Mouse (Mus musculus): ENCODE data around the gene Pdzrn4. TPM values are rescaled to one million over a fixed set of nuclear protein-coding genes. Genes with fewer than 3 reads are reported as not detected.
A peak's percentile ranks its signal among the peaks of the same experiment; 100 is the strongest.

The Pdzrn4 gene
- polyA plus RNA-seq, 1 experiment from 2014 or later: 24.0 TPM

- H3K27ac ChIP-seq (replicated peaks): no peak overlapping the region
- H3K9me3 ChIP-seq: no peaks in the 10 kb centered on the region
- H3K27me3 ChIP-seq: no peaks in the 10 kb centered on the region
- no peak overlapping the region for H3K4me2 ChIP-seq
- 0 out of 2 replicates have a peak, but pooled peaks cover 9% of the 10 kb centered on the region for H3K4me1 ChIP-seq (replicated peaks)
- no peak for ATAC-seq (ENCODE audit: low read depth)
- H3K4me3 ChIP-seq: no peak overlapping the region
- H3K9ac ChIP-seq: no peak overlapping the region
- H3K36me3 ChIP-seq: no peaks in the 10 kb centered on the region
- 80% methylated on average over 5 of the region's 5 CpGs for WGBS
Observed at GRCm38 (mm10) chr15:92676096-92676495, 279.4 kb downstream of the Pdzrn4 start.

GRCm38 (mm10) chr15:92678377-92678776 is 281.7 kb downstream of the Pdzrn4 start:
- no peak overlapping the region for H3K9ac ChIP-seq
- 76% methylated on average over 6 of the region's 6 CpGs for WGBS
- H3K27ac ChIP-seq (replicated peaks): no peak overlapping the region
- no peaks in the 10 kb centered on the region for H3K9me3 ChIP-seq
- H3K4me1 ChIP-seq (replicated peaks): 0 out of 2 replicates have a peak, but pooled peaks cover 5% of the 10 kb centered on the region
- H3K36me3 ChIP-seq: no peaks in the 10 kb centered on the region
- ATAC-seq (ENCODE audit: low read depth): no peak
- H3K4me2 ChIP-seq: no peak overlapping the region
- no peak overlapping the region for H3K4me3 ChIP-seq
- no peaks in the 10 kb centered on the region for H3K27me3 ChIP-seq

GRCm38 (mm10) chr15:92679541-92679940 is 282.9 kb downstream of the Pdzrn4 start:
- Histone ChIP-seq H3K9ac (no peak overlapping the region), H3K27ac (replicated peaks) (no peak overlapping the region), H3K4me3 (no peak overlapping the region), H3K4me1 (replicated peaks) (0 out of 2 replicates have a peak, but pooled peaks cover 5% of the 10 kb centered on the region), H3K36me3 (no peaks in the 10 kb centered on the region), H3K4me2 (no peak overlapping the region), H3K9me3 (no peaks in the 10 kb centered on the region), H3K27me3 (no peaks in the 10 kb centered on the region)
- no peak for ATAC-seq (ENCODE audit: low read depth)
- WGBS: 91% methylated on average over 6 of the region's 6 CpGs

- Histone ChIP-seq H3K27me3 (no peaks in the 10 kb centered on the region), H3K9ac (no peak overlapping the region), H3K9me3 (no peaks in the 10 kb centered on the region), H3K4me2 (no peak overlapping the region), H3K36me3 (no peaks in the 10 kb centered on the region), H3K27ac (replicated peaks) (no peak overlapping the region), H3K4me3 (no peak overlapping the region), H3K4me1 (replicated peaks) (peaks cover 12% of the 10 kb centered on the region; the same call in 1 of the 2 replicates)
- WGBS: 21% methylated on average over 10 of the region's 10 CpGs
- ATAC-seq (ENCODE audit: low read depth): no peak
Observed at GRCm38 (mm10) chr15:92696276-92696956, 299.7 kb downstream of the Pdzrn4 start.

- ATAC-seq (ENCODE audit: low read depth): no peak
- 81% methylated on average over 8 of the region's 8 CpGs for WGBS
- Histone ChIP-seq H3K4me2 (no peak overlapping the region), H3K9ac (no peak overlapping the region), H3K4me3 (no peak overlapping the region), H3K36me3 (no peaks in the 10 kb centered on the region), H3K27me3 (no peaks in the 10 kb centered on the region), H3K9me3 (no peaks in the 10 kb centered on the region), H3K27ac (replicated peaks) (no peak overlapping the region), H3K4me1 (replicated peaks) (no peaks in the 10 kb centered on the region)
Observed at GRCm38 (mm10) chr15:92704146-92704545, 307.5 kb downstream of the Pdzrn4 start.

- Histone ChIP-seq H3K4me2 (no peak overlapping the region), H3K36me3 (no peaks in the 10 kb centered on the region), H3K9ac (no peak overlapping the region), H3K9me3 (no peaks in the 10 kb centered on the region), H3K27ac (replicated peaks) (no peak overlapping the region), H3K27me3 (no peaks in the 10 kb centered on the region), H3K4me3 (no peak overlapping the region), H3K4me1 (replicated peaks) (peaks cover 4% of the 10 kb centered on the region)
- ATAC-seq (ENCODE audit: low read depth): no peak
- 86% methylated on average over 2 of the region's 2 CpGs for WGBS
Observed at GRCm38 (mm10) chr15:92738676-92739075, 342.0 kb downstream of the Pdzrn4 start.

DNA sequence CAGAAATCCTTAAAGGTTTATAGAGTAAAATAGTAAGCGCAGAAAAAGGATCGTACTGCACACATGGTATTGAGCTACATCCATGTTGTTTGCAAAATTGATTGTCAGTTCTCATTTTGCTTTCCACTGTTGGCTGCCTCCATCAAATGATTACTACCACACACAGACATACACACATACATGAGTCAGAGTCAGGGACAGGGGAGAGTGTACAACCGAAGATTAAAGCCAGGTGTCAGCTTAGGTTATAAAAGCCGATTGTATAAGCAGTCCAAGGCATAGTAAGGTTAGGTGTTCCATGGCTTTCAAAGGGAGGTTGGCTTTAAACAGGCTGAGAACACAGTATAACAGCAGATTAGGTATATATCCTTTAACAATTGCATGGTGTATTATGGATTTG is 343.2 kb downstream of the Pdzrn4 start:
- Histone ChIP-seq H3K9ac (no peak overlapping the region), H3K4me3 (no peak overlapping the region), H3K9me3 (no peaks in the 10 kb centered on the region), H3K27ac (replicated peaks) (no peak overlapping the region), H3K27me3 (no peaks in the 10 kb centered on the region), H3K36me3 (no peaks in the 10 kb centered on the region), H3K4me1 (replicated peaks) (peaks cover 11% of the 10 kb centered on the region), H3K4me2 (no peak overlapping the region)
- ATAC-seq (ENCODE audit: low read depth): no peak
- WGBS: 88% methylated on average over 4 of the region's 4 CpGs

- WGBS: 41% methylated on average over 6 of the region's 6 CpGs
- Histone ChIP-seq H3K4me3 (no peak overlapping the region), H3K27ac (replicated peaks) (peak overlapping the region; percentile 73), H3K4me2 (no peak overlapping the region), H3K9ac (no peak overlapping the region), H3K36me3 (no peaks in the 10 kb centered on the region), H3K9me3 (no peaks in the 10 kb centered on the region), H3K27me3 (no peaks in the 10 kb centered on the region), H3K4me1 (replicated peaks) (peaks cover 11% of the 10 kb centered on the region)
- no peak for ATAC-seq (ENCODE audit: low read depth)
Observed at GRCm38 (mm10) chr15:92743624-92744023, 346.9 kb downstream of the Pdzrn4 start.

DNA sequence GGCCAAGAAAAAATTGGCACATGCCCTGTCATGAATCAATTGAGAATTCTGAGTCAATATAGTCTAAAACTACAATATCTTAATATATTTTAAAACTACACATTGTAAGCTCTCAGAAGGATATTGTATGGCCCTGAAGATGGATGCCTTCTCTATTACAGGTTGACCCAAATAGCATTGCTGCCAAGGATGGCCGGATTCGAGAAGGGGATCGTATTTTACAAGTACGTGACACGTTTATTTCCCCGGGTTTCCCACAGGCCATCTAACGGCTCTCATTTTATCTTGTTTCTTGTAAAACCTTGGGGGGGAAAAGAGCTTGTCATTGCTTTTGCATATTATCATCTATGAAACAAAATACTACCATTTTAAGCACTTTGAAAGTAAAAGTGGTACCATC is 349.4 kb downstream of the Pdzrn4 start:
- Histone ChIP-seq H3K4me1 (replicated peaks) (peaks cover 11% of the 10 kb centered on the region), H3K9ac (no peak overlapping the region), H3K9me3 (no peaks in the 10 kb centered on the region), H3K27me3 (no peaks in the 10 kb centered on the region), H3K4me2 (no peak overlapping the region), H3K4me3 (no peak overlapping the region), H3K27ac (replicated peaks) (no peak overlapping the region), H3K36me3 (no peaks in the 10 kb centered on the region)
- WGBS: 66% methylated on average over 7 of the region's 7 CpGs
- no peak for ATAC-seq (ENCODE audit: low read depth)

DNA sequence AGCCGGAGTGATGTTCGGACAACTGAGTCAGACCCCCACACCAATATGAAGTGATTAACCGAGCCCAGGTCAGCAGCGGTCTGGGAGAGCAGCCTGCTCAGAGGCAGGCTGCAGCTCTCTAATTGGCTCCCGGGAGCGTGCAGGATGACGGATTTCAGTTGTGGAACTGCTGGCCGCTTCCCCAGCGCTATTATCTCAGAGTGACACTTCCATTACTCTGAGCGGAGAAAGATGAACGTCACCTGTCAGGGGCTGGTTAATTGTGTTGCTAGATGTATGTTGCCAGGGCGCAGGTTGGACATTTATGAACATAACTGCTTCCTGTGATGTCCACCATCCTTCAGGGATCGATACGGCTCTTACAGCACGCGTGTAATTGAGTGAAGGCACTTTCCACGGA is 355.5 kb downstream of the Pdzrn4 start:
- H3K9me3 ChIP-seq: no peaks in the 10 kb centered on the region
- no peak overlapping the region for H3K9ac ChIP-seq
- peak; percentile 80; the same call in 1 of the 2 replicates for ATAC-seq (ENCODE audit: low read depth)
- H3K27ac ChIP-seq (replicated peaks): 0 out of 2 replicates have a peak overlapping the region, but pooled peaks have one; percentile 24
- peaks cover 4% of the 10 kb centered on the region for H3K4me1 ChIP-seq (replicated peaks)
- no peak overlapping the region for H3K4me3 ChIP-seq
- H3K27me3 ChIP-seq: no peaks in the 10 kb centered on the region
- no peaks in the 10 kb centered on the region for H3K36me3 ChIP-seq
- 64% methylated on average over 17 of the region's 17 CpGs for WGBS
- H3K4me2 ChIP-seq: peak overlapping the region; percentile 3

- Histone ChIP-seq H3K9me3 (no peaks in the 10 kb centered on the region), H3K27ac (replicated peaks) (0 out of 2 replicates have a peak overlapping the region, but pooled peaks have one; percentile 24), H3K4me1 (replicated peaks) (peaks cover 4% of the 10 kb centered on the region), H3K4me2 (peak overlapping the region; percentile 3), H3K9ac (no peak overlapping the region), H3K27me3 (no peaks in the 10 kb centered on the region), H3K36me3 (no peaks in the 10 kb centered on the region), H3K4me3 (no peak overlapping the region)
- peak; percentile 59 for ATAC-seq (ENCODE audit: low read depth)
- 82% methylated on average over 13 of the region's 13 CpGs for WGBS
Observed at GRCm38 (mm10) chr15:92752578-92752977, 355.9 kb downstream of the Pdzrn4 start.

GRCm38 (mm10) chr15:92757085-92757903 is 360.6 kb downstream of the Pdzrn4 start:
- Histone ChIP-seq H3K27ac (replicated peaks) (no peak overlapping the region), H3K36me3 (no peaks in the 10 kb centered on the region), H3K4me3 (no peak overlapping the region), H3K9ac (no peak overlapping the region), H3K4me2 (no peak overlapping the region), H3K4me1 (replicated peaks) (peaks cover 4% of the 10 kb centered on the region), H3K27me3 (no peaks in the 10 kb centered on the region), H3K9me3 (no peaks in the 10 kb centered on the region)
- ATAC-seq (ENCODE audit: low read depth): no peak
- 64% methylated on average over 17 of the region's 17 CpGs for WGBS
